Mouse (Mus musculus) G1E (cell line): Measurements from ENCODE around the gene Papss2.

Source experiments
- CTCF ChIP-seq: IDR thresholded peaks from 2 replicates; pipeline ENCODE4 v1.5.1; 2012; ENCODE audit warnings: low read depth, low read length, inconsistent platforms, mixed read lengths
- TAL1 ChIP-seq: conservative IDR thresholded peaks from 2 replicates; pipeline ENCODE4 v1.6.1; 2012; ENCODE audit warnings: low read depth, low read length, inconsistent platforms, mixed read lengths

GRCm38 (mm10) chr19:32592749-32593148 lies 2.8 kb upstream of the Papss2 start:
- TF ChIP-seq CTCF (no peak), TAL1 (no peak)
